Mouse (Mus musculus) kidney, adult 8-10 months (tissue): ENCODE results near the gene Gnai2.

ENCODE experiments used
- DNase-seq, 2 experiments: peaks; one replicate each; pipeline ENCODE4 v3.0.0; 2022

Gene Gnai2

DNA sequence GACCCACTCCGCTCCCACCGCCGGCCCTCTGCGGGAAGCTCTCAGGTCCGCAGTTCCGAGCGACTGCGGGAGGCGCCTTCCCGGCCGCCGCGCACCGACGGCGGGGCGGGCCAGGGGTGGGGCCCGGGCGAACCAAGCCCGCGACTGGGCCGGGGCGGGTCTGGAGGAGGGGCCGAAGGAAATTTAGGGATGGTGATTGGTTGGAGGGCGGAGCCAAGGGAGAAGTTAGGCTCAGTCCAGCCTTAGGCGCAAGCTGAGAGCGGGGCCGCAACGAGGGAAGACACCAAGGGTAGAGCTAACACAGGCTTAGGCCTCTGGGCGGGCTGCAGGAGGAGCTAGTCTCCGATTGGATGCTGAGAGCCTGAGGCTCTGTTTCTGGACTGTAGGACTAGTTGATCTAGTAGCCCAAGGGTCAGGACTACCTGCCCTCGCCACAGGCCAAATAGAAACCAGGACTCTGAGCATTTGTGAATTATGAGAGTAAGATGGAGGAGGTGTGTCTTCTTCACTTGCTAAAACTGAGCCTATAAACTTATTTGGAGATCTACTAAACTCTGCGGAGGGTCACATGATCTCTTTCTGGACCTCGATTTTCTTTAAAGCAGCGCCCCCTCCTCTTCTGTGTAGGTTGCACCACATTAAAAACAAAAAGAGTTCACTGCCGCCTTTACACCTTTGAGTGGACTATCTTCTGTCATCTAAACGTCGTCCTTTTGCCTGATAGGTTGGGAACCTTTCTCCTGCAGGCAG lies at the start of gene Gnai2:
Gene Gnai2 (minus strand): TSS at position 89 of the 750 bp plus-strand sequence.
- DNase-seq = peak; percentile 98

DNA sequence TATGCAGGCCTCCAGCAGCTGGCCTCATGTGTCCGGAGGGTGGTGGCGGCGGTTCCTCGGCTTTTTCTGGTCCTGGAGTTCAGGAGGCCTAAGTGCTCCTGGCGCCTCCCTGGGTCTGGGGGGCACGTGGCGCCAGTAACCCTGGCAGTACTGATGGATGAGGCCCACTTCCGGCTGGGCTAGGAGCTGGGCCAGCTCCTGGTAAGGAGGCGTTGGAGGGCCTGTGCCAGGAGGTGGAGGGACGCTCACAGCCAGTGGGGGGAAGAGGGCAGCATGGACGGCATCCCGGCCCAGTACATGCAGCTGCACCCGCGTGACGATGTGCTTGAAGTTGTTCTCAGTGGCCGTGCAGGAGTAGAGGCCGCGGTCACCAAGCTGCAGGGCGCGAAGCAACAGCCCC lies 47.2 kb upstream of the Gnai2 start:
- no peak for DNase-seq

DNA sequence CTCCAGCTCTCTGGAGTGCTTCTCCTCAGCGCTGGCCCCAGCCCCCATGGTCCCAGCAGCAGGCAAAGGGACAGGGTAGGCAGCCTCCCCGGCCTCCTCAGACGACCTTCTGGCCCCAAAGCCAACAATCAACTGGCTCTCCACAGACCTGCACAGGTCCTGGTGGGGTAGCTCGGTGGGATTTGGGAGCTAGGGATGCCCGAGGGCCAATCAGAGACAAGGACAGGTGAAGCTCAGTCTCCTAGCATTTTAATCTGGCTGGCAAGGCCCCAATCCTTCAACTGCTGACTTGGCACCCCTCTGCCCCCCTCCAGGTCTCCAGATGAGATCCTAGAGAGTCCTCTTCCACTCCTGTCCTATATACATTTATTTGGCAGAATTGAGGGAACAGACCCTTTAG lies 44.3 kb upstream of the Gnai2 start, which contains the start of gene Gnat1:
Gene Gnat1 (minus strand): TSS at position 212 of the 400 bp plus-strand sequence.
- DNase-seq = no peak

DNA sequence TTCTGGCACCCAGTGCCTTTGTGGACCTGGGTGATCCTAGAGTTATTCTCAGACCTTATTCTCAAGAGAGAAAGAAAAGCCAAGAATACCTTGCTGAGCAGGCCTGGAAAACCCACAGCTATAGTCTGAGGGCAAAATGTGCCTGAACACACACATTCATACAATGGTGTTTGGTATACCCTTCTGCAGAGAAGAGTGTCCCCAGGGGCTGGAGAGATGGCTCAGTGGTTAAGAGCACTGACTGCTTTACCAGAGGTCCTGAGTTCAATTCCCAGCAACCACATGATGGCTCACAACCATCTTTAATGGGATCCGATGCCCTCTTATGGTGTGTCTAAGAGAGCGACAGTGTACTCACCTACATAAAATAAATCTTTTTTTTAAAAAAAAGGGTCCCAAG lies 43.7 kb upstream of the Gnai2 start:
- DNase-seq = no peak

DNA sequence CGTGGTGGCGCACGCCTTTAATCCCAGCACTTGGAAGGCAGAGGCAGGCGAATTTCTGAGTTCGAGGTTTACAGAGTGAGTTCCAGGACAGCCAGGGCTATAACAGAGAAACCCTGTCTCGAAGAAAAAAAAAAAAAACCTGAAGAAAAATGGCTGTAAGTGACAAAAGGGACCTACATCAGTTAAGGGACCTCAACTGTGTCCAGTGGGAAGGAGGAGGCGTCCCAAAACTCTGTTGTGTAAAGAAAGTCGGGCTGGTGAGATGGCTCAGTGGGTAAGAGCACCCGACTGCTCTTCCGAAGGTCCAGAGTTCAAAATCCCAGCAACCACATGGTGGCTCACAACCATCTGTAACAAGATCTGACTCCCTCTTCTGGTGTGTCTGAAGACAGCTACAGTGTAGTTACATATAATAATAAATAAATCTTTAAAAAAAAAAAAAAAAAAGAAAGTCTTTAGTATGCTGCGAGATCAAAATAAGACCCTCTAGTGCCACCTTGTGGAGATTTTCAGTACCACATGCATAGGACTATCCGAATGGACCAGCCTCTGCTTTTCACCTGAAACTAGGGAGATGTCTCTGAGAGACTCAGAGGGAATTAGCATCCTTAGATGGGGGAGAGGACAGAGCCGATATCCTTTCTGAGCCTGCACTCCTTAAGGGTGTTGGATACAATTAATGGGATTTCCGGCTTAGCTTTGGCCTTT lies 42.8 kb upstream of the Gnai2 start:
- peak; percentile 70 to 85 for DNase-seq

DNA sequence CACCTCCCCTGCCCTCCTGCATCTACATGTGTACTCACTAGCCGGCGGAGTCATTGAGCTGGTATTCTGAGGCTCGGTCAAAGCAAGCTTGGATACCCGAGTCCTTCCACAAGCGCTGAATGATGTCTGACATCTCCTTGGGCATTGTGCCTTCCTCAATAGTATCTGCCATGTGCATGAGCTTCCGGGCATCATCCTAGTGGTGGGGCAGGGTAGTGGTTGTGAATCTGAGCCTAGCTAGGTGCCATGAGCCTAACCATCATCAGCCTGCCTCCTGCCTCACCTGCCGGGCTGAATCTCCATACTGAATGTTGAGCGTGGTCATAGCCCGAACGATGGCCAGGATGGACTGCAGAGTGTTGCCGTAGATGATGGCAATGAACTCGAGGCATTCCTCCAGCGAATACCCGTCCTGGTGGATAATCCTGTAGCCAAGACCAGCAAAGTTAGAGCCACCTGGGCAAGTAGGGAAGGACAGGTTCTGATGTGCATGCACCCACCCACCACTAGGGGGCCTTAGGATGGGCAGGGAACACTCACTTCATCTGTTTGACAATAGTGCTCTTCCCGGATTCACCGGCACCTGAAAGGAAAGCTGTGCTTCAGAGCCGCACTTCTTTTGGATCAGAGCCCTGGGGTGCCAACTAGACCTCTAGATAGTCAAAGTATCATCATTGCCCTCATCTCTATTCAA lies 42.1 kb upstream of the Gnai2 start:
- DNase-seq = no peak

DNA sequence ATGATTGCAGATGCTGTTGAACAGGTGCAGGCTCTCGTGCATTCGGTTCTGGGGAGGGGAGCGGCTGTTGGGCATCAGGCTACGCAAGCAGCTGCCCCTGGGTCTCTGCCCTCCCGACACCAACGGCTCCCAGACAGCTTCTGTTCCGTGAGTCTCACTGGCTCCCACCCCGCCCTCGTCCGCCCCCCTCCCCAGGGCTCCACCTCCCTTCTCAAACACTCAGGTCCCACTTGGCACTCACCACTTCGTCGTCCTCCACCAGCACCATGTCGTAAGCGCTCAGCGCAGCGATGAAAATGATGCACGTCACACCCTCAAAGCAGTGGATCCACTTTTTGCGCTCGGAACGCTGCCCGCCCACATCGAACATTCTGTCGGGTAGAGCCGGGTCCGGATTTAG lies 41.1 kb upstream of the Gnai2 start:
- DNase-seq = no peak

DNA sequence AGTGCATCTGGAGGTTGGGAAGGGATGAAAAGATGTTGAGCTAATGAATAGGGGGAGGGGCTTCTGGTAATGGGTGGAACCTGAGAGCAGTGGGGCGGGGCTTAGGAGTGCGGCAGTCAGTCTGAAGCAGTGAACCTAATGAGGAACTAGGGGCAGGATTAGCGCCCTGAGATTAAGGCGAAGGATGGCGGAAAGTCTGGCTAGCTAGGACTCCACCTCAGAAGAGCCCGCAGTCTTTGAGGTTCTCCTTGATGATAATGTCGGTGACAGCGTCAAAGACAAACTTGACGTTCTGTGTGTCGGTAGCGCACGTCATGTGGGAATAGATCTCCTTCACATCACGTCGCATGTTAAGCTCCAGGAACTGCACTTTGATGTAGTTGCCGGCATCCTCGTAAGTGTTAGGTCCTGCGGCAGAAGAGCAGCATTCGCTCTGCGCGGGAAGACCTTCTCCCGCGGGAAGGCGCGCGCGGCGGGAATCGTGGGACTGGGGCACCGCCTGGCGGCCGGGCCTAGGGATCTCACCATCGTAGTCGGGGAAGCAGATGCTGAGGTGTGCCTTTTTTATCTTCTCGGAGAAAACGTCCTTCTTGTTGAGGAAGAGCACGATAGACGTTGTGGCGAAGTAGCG lies 40.6 kb upstream of the Gnai2 start:
- peak in 1 of 2 experiments; percentile 64 for DNase-seq

DNA sequence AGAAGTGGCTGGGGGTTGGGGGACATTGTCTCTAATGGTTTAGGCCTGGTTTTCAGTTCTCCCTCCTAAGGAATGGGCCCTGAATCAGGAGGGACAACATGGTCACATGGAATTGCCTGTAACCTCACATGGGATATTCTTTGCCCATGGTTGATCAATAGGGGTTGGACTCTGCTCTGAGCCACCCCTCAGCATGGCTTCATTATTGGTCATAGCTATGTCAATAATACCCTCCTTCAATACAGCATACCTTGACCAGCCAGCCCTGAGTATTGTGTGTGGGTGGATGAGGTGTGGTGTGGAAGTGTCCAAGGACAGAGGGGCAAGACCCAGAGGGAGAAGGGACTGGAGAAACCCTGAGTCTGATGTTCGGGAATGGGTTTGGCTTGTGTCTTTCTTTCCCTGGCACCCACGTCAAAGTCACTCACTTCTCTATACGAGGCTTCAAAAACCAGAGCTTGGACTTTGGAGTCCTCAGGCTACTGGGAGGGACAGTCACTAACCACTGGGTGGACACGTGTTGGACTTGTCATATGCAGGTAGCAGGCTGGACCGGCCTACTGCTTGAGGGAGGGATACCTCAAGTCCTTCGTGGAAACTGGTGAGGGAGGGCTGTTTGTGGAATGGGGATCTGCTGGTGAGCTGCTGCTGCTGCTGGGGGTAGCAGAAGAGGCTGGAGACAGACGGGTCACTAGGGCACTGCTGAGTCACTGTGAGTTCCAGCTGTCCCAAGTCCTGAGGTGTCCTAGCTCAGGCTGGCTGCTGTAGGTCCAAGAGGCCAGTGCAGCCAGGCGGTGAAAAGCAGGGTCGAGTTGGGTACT lies 39.7 kb upstream of the Gnai2 start:
- peak; percentile 54 to 70 for DNase-seq

DNA sequence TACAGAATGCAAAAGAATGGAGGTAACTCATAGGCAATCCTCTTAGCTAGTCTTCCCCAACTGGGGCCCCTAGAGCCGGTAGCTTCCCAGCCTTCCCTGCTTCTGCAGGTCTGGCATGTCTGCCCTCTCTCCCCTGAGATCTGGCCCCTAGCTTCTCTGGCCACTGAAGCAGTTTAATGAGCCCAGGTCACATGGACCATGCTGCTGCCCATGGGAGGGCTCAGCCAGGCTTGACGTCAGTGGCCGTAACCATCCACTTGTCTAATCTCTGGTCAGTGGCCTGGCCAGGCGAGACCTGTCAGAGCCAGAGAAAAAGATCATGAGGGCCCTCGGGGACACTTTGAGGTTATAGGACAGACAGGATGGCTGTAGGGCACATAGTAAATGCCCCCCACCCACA lies 35.1 kb upstream of the Gnai2 start:
- DNase-seq = peak; percentile 65 to 66

DNA sequence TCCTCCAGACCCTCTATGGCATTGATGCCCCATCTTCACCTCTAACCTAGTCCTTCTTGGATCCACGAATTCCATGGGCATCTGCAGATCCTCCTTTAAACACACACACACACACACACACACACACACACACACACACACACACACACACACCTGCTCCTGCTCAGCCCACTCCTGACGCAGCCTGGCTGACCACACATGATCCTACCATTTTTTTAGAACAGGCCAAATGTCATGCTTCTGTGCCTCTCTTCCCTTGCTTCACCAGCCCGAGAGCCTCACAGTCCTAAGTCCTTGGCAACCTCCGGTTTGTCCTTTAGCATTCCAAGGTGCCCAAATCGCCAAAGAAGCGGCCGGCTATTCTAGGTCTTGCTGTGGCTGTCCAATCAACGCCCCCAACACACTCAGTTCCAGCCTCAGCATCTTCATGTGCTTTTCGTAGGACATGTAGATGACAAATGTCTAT lies 34.3 kb upstream of the Gnai2 start, which contains the start of gene Slc38a3:
Gene Slc38a3 (minus strand): TSS at position 51 of the 466 bp plus-strand sequence.
- DNase-seq = peak; percentile 33 to 45

DNA sequence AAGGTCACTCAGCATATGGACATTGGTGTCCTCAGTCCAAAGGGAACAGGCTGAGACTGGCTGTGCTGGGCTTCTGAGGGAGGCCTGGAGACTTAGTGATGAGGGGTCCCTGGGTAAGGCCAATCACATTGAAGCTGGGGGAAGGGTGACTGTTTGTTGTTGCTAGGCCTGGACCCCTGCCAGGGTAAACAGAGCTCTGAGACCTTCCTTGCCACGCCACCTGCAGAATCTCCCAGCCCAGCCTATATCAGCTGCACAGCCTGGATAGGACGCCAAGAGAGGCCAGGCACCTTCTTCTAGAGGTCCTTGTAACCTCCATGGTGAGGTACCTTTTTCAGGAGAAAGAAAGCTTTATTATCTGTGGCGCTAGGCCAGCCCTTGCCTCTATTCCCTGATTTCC lies 33.7 kb upstream of the Gnai2 start:
- DNase-seq = no peak

DNA sequence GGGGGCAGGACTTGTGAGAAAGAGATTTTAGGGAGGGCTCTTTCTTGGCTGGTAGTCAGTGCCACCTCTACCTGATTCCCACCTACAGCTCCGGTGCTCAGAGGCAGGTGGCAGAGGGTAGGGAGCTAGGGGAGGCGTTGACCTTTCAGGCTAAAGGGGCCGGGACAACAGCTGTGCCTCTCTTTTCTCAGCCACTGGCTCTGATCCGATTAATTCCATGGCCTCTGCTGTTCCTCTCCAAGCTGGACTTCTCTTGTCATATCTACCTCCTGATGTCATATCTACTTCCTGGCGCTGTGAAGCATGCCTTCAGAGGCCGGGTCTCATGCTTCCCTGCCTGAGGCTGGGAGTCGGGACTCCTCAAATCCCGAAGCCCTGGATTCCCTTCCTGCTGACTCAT lies 32.8 kb upstream of the Gnai2 start:
- DNase-seq = no peak

DNA sequence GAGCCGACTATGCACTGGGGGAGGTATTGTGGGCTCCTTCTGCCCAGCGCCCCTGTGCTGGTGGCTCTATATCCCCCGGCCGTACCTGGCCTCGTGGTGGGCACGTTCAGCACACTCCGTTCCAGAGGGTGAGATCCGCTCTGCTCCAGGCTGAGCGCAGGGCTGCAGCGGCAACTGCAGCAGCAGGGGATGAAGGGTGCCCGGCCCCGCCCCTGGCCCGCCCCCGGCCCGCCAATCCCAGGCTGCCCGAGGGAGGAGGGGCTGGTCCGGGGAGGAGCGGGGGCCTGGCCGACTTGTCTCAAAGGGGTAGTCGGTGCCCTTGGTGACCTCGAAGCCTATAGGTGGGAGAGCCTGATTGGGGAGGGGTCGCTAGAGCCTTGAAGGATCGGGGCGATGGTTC lies 32.1 kb upstream of the Gnai2 start:
- peak; percentile 48 for DNase-seq

DNA sequence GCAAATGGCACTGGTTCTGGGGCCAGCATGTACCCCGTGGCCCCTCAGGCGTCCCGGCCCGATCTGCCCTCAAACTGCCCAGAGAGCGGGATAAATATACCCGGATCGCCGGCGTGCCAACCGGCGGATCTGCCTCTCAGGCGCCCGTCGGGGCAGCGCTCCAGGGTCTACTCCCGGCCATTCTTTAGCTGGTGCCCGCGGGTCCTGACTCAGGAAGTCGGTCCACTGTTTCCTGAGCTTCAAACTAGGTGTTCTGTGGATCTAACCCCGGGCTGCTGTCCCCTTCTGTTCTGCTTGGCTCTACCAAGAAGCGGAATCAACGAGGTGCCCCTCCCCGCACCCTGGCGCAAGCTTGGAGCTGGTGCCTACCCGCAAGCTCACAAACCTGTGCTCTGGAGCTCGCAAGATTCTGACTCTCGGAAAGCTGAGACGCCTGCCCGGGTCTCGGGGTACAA lies 31.6 kb upstream of the Gnai2 start:
- DNase-seq = no peak

DNA sequence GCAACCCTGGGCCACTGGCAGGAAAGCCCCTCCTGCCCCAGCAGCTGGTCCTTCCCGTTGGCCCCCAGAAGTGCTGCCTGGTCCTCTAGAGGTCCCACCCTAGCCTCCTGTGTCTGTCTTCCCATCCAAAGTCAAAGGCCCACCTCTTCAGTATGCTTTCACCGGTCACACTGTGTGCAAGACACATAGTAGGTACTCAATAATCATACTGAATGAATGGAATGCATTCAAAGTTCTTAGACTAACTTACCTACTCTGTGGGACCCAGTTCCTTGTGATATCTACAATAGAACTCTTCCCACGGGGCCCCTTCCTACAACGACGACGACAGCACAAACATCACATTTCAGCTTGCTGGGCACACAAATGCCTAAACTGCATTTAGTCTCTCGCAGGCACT lies 30.1 kb upstream of the Gnai2 start:
- DNase-seq = no peak

DNA sequence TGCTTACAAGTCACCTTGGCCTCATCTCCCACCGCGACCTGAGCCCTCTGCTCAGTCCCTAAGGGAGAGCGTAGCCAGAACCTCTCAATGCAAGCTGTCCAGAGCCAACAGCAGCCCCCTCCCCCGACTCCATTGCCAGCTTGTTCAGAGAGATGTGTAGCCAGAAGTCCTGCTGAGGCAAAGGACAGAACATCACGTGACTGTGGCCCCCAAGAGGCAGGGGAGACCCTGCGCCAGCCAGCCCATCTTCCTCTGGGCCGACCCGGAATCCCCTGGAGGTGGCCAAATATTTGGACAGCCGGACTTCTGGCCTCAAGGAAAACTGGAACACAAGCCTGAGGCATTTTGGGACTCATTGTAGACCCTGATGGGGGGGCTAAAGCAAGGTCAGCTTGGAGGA lies 28.4 kb upstream of the Gnai2 start:
- DNase-seq = no peak

DNA sequence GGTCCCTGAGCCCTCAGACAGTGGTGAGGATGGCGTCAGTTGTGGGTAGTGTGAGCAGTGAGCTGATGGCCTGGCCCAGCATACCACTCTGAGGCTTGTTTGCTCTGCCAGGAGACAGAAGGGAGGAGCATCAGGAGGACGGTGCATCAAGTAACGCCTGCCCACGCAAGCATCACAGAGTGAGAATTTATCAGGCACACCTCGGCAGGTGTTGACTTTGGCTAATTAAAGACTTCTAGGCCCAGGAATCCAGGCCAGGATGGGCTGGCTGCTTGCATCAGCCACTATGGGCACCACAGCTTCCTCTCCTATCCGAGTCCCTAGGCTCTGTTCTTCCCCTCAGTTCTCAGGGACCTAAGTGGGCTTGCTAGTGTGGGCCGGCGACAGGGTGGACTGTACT lies 27.2 kb upstream of the Gnai2 start:
- DNase-seq = no peak

DNA sequence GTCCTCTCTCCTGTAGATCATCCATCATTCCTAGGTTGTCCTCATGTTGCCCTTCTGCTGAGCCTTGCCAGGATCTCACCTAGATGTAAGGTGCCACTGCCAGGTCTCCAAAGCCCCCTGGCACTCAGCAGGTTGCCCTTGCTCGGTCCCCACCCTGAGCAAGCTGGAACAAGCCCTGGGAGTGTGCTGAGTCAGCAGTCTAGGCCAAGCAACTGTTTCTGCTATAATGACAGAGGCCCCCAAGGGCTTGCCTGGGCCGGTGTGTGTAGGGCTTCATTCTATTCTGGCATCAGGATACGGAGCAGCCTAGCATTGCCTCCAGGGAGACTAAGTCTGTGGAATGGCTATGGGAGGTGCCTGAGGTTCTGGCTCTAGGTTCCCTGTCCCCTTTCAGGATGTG lies 25.6 kb upstream of the Gnai2 start:
- DNase-seq = no peak

DNA sequence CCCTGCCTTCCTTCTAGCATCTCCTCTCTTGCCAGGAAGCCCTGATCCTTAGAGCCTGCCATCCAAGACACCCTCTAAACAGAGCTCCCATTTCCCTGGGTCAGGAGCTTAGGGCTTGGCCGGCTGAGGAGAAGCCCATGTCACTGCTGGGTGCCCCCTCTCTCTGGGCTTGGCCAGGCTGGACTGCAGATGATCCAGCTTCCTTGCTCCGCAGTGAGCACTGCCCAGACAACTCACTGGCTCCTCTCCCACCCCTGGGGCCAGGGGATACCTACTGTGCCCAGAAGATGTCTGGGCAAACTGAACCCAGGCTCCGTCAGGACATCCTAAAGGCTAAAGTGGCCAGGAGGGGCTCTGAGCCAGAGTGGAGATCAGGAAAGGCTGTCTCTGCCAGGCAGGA lies 24.8 kb upstream of the Gnai2 start:
- no peak for DNase-seq

DNA sequence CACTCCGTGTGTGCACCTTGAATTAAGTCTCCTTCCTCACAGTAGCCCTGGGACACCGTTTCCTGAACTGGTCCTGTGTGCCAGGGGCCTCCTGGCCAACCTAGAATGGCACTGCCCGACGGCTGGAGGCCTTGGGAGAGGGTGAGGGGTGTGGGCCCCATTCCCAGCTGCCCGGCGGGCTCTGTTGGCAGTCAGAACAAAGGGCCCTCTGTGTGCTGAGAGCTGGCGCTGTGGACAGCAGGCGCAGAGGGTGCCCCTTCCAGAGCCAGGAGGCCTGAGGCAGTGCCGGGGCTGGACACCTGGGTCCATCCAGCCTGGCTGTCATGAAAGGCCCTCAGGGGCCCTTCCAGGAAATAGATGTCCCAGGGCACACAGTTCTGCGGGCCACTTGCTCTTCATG lies 24.4 kb upstream of the Gnai2 start:
- no peak for DNase-seq

DNA sequence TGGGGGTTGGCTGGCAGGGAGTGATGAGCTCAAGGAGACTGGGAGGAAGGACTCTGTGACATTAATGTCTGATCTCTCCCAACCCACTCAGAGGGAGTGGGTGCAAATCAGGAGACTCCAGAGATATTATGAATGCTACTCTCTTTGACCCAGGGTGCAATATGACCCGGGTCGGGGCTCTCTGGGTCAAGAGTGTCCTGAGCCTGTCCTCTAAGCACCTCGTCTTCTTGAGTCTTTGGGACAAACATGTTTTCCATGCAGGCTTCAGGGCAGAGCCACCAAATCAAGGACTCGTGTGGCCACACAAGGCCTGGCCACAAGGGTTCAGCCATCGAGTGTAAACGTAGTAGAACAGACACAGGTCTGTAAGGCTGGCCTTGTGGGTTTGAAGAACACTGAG lies 22.9 kb upstream of the Gnai2 start:
- DNase-seq = no peak
